In genomic region chr4:48510861-48511260, GRCm38 (mm10) we compare ENCODE assay signal across 24 mouse cellular contexts. TPM values are rescaled to one million over a fixed set of nuclear protein-coding genes. Genes with fewer than 3 reads are reported as not detected.
DNase-seq lines count a peak whose midpoint lies in the region; ATAC-seq and TF ChIP-seq lines count a peak whose summit lies in the region.
"Had no signal": no experiment of that assay in that cellular context is flagged by ENCODE, and none has a peak within 500 bp of the region (broad histone marks: within the 10 kb centered on the region; RNA-seq: fewer than 3 reads in every experiment).

No protein-coding gene starts in this region.

- no peaks in the 10 kb centered on the region for H3K27me3 ChIP-seq in heart, embryonic 12.5 days (replicated peaks)
- H3K27me3 ChIP-seq: embryonic facial prominence, embryonic 13.5 days; embryonic facial prominence, embryonic 15.5 days; forebrain, embryonic 12.5 days; Patski had no signal

- WGBS in lung, adult 2 months: 44% methylated on average over 2 of the region's 2 CpGs
- 29% methylated on average over 2 of the region's 2 CpGs for WGBS in heart, embryonic 12.5 days

- H3K9me3 ChIP-seq in heart, embryonic 12.5 days (replicated peaks): peaks cover 8% of the 10 kb centered on the region; the same call in 1 of the 2 replicates
- H3K9me3 ChIP-seq: G1E had no signal

- no peak for TF ChIP-seq POLR2A in lung, adult 2 months (IDR thresholded peaks at IDR 0.05; ENCODE audit: borderline replicate concordance, extremely low read depth, low read depth, low read length)

- H3K27ac ChIP-seq in heart, embryonic 12.5 days (ENCODE audit: poor library complexity, severe bottlenecking): no peak overlapping the region
- H3K27ac ChIP-seq: embryonic facial prominence, embryonic 13.5 days; embryonic facial prominence, embryonic 15.5 days; forebrain, embryonic 10.5 days; forebrain, embryonic 12.5 days had no signal

- no peak for ATAC-seq in heart, embryonic 12.5 days (ENCODE audit: insufficient number of reproducible peaks, low FRiP score)
- ATAC-seq: activated CD4-positive, CD25-positive, alpha-beta regulatory T cell, adult 4 months; forebrain, embryonic 14.5 days; forebrain, embryonic 16.5 days; Patski had no signal

- H3K4me1 ChIP-seq in lung, adult 2 months (ENCODE audit: control insufficient read depth, insufficient read depth, low read length): no peaks in the 10 kb centered on the region
- H3K4me1 ChIP-seq in heart, embryonic 12.5 days (replicated peaks): peaks cover 5% of the 10 kb centered on the region; the same call in 1 of the 2 replicates
- H3K4me1 ChIP-seq: embryonic facial prominence, embryonic 13.5 days; embryonic facial prominence, embryonic 15.5 days; forebrain, embryonic 10.5 days; forebrain, embryonic 12.5 days had no signal

- DNase-seq in ES-CJ7 (ENCODE audit: low read depth, low spot score) (peak; percentile 79), R1 (ENCODE audit: low read depth, low spot score) (peak; percentile 83)
- DNase-seq in lung, adult 2 months: no peak
- DNase-seq in cerebellum, adult 11-12 months: no peak
- DNase-seq: adrenal gland, adult 8-10 months; adrenal gland, postnatal 14 days; adrenal gland, postnatal 36 days; cerebellum, adult 18-20 months; cerebellum, adult 8-10 months; cerebellum, adult 9-11 months; cerebellum, postnatal 14 days; cerebellum, postnatal 36 days; embryo, embryonic 11 days had no signal

- H3K4me3 ChIP-seq in lung, adult 2 months (replicated peaks; ENCODE audit: extremely low read depth, low read depth, low read length): no peak overlapping the region
- H3K4me3 ChIP-seq in heart, embryonic 12.5 days: no peak overlapping the region
- H3K4me3 ChIP-seq: embryonic facial prominence, embryonic 13.5 days; embryonic facial prominence, embryonic 15.5 days; erythroblast, embryonic 14.5 days; forebrain, embryonic 10.5 days; forebrain, embryonic 12.5 days had no signal

- no peak for TF ChIP-seq CTCF in lung, adult 2 months (IDR thresholded peaks at IDR 0.05; ENCODE audit: insufficient read depth, low read length)

- no peaks in the 10 kb centered on the region for H3K36me3 ChIP-seq in heart, embryonic 12.5 days
- H3K36me3 ChIP-seq: embryonic facial prominence, embryonic 13.5 days; embryonic facial prominence, embryonic 15.5 days; forebrain, embryonic 10.5 days; forebrain, embryonic 12.5 days; G1E had no signal

- H3K4me2 ChIP-seq in heart, embryonic 12.5 days: no peak overlapping the region
- H3K4me2 ChIP-seq: embryonic facial prominence, embryonic 13.5 days; embryonic facial prominence, embryonic 15.5 days; forebrain, embryonic 12.5 days had no signal

- H3K9ac ChIP-seq in heart, embryonic 12.5 days: no peak overlapping the region
- H3K9ac ChIP-seq: embryonic facial prominence, embryonic 13.5 days; embryonic facial prominence, embryonic 15.5 days; forebrain, embryonic 12.5 days had no signal

RNA-seq across cellular contexts. Expression of gene Msantd3, which starts 28.9 kb away (rescaled TPM):
- 3.6 and 6.9 TPM in 2 replicates for polyA plus RNA-seq in lung, adult 2 months (2012; rRNA removed)
- polyA plus RNA-seq in heart, embryonic 12.5 days (2016; fragmentation: Nextera tagmentation; extraction: Ambion mirVana): 30.7 and 31.2 TPM in 2 replicates
- polyA plus RNA-seq: activated CD4-positive, CD25-positive, alpha-beta regulatory T cell, adult 4 months; erythroblast, embryonic 14.5 days; G1E had no signal

RNA-seq across cellular contexts. Expression of gene Tex10, which starts 37.6 kb away (rescaled TPM):
- 5.8 and 8.6 TPM in 2 replicates for polyA plus RNA-seq in lung, adult 2 months (2012; rRNA removed)
- polyA plus RNA-seq in heart, embryonic 12.5 days (2016; fragmentation: Nextera tagmentation; extraction: Ambion mirVana): 37.9 and 39.1 TPM in 2 replicates

Comparison
In these comparisons a context has a peak if more than half of its experiments do, and no peak if none do; other contexts are left out.
1. DNase-seq: peak in ES-CJ7 (single experiment) and R1 (single experiment); none in lung, adult 2 months (single experiment) and cerebellum, adult 11-12 months (single experiment).